Mouse (Mus musculus) neural tube, embryonic 13.5 days (tissue): ENCODE results near the gene Gpatch3. TPM values are rescaled to one million over a fixed set of nuclear protein-coding genes. Genes with fewer than 3 reads are reported as not detected.
A peak's percentile ranks its signal among the peaks of the same experiment; 100 is the strongest.

Source experiments
- ATAC-seq: fragments of 200-750 bp; cut with Nextera tagmentation; 2 replicates; pipeline ENCODE4 v1.8.0; 2017; ENCODE audit warnings: low read depth, mild to moderate bottlenecking, moderate TSS enrichment, moderate library complexity
- H3K27ac ChIP-seq: fragments of 300-500 bp; sonication (generic); replicated peaks from 2 replicates; pipeline ENCODE4 v1.5.1; 2015; ENCODE audit warnings: moderate library complexity, mild to moderate bottlenecking, inconsistent platforms
- H3K27me3 ChIP-seq: fragments of 300-500 bp; sonication (generic); 2 replicates; pipeline ENCODE4 v1.6.1; 2015; ENCODE audit warnings: mild to moderate bottlenecking, inconsistent platforms
- H3K36me3 ChIP-seq: fragments of 300-500 bp; sonication (generic); 2 replicates; pipeline ENCODE4 v1.6.1; 2015; ENCODE audit warnings: mild to moderate bottlenecking, inconsistent platforms
- H3K4me1 ChIP-seq: fragments of 300-500 bp; sonication (generic); replicated peaks from 2 replicates; pipeline ENCODE4 v1.6.1; 2015; ENCODE audit warnings: inconsistent platforms
- H3K4me2 ChIP-seq: fragments of 300-500 bp; sonication (generic); 2 replicates; pipeline ENCODE4 v1.6.1; 2015; ENCODE audit warnings: inconsistent platforms, mild to moderate bottlenecking, moderate library complexity
- H3K4me3 ChIP-seq: fragments of 300-500 bp; sonication (generic); 2 replicates; pipeline ENCODE4 v1.5.1; 2015; ENCODE audit warnings: mild to moderate bottlenecking, inconsistent platforms
- H3K9ac ChIP-seq: fragments of 300-500 bp; sonication (generic); 2 replicates; pipeline ENCODE4 v1.6.1; 2015; ENCODE audit warnings: moderate library complexity, mild to moderate bottlenecking, inconsistent platforms
- H3K9me3 ChIP-seq: fragments of 300-500 bp; sonication (generic); 2 replicates; pipeline ENCODE4 v1.6.1; 2016; ENCODE audit warnings: inconsistent platforms
- WGBS: fragments of 180-500 bp; shearing (Covaris S2); methylation state at CpG from one replicate; pipeline ENCODE4 v1.1.7; 2015; 5-methylcytosine and 5-hydroxymethylcytosine counted together
- polyA plus RNA-seq: library from polyadenylated mRNA; unstranded; fragments of >200 nt; fragmentation: Nextera tagmentation; extraction: Ambion mirVana; gene quantifications from 2 replicates; pipeline ENCODE4 v1.2.1, GENCODE M21; 2015

Gpatch3 gene
- polyA plus RNA-seq, 1 experiment from 2014 or later, result 7.8 TPM

DNA sequence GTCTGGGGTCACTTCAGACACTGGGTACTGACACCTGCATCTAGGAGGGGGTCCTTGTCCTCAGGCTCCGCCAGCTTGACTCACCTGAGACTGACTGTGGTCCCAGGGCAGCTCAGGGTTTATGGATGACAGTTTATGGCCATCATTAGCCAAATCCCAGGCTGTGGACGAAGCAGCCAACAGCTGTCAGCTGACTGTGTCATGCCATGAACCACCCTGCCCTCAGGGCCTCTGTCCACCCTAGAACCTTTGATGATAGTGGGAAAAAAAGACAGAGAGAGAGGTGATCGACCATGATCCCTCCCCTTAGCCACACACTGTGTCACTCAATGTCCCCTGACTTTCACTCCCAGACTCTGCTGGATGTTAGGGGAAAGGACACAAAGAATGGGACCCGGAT is 12.9 kb upstream of the Gpatch3 start:
- Histone ChIP-seq H3K4me2 (no peak overlapping the region), H3K4me3 (no peak overlapping the region), H3K27ac (no peak overlapping the region), H3K36me3 (no peaks in the 10 kb centered on the region), H3K4me1 (no peaks in the 10 kb centered on the region), H3K9ac (no peak overlapping the region), H3K9me3 (no peaks in the 10 kb centered on the region), H3K27me3 (no peaks in the 10 kb centered on the region)
- WGBS, result 54% methylated on average over 4 of the region's 4 CpGs
- no peak for ATAC-seq

DNA sequence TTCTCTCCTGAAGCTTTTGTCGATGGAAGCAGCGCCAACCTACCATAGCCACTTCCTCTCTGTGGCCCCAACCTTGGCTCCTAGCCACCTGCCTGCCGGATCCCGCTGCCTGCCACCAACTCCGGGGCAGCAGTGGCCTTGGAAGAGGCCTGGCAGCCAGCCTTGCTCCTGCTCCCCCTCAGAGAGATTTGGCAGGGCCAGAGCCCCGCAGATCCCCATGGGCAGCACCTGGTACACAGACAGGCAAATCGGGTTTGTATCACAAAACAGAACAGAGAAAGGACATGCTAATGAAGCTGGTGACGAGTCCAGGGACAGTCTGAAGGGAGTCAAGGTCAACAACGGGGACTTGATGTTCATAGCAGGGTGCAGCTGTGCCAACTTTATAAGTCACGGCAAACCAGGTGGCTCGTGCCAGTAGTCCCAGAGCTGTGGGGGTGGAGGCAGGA is 11.4 kb upstream of the Gpatch3 start:
- no peak for ATAC-seq
- no peak overlapping the region for H3K27ac ChIP-seq
- no peaks in the 10 kb centered on the region for H3K4me1 ChIP-seq
- H3K4me3 ChIP-seq, result no peak overlapping the region
- H3K27me3 ChIP-seq, result no peaks in the 10 kb centered on the region
- no peak overlapping the region for H3K9ac ChIP-seq
- 76% methylated on average over 11 of the region's 11 CpGs for WGBS
- H3K9me3 ChIP-seq, result no peaks in the 10 kb centered on the region
- H3K36me3 ChIP-seq, result no peaks in the 10 kb centered on the region
- no peak overlapping the region for H3K4me2 ChIP-seq

DNA sequence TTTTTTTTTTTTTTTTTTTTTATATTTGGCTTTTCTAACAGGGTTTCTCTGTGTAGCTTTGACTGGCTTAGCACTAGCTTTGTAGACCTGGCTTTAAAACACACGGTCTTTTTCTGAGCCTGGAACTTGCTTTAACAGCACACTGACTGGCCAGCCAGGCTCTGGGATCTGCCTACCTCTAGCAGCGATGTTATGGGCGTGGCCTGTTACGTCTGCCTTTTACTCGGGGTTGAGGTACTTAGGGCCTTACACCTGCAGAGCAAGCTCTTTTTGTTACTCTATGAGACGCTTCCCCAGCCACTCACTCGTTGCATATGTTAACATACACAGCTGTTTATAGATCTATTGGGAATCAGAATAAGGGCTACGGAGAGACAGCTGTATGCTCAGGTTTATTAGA is 7.3 kb upstream of the Gpatch3 start:
- Histone ChIP-seq H3K27ac (no peak overlapping the region), H3K4me3 (no peak overlapping the region), H3K36me3 (no peaks in the 10 kb centered on the region), H3K9me3 (no peaks in the 10 kb centered on the region), H3K9ac (no peak overlapping the region), H3K4me2 (no peak overlapping the region), H3K4me1 (no peaks in the 10 kb centered on the region), H3K27me3 (no peaks in the 10 kb centered on the region)
- 27% methylated on average over 8 of the region's 8 CpGs for WGBS
- no peak for ATAC-seq

DNA sequence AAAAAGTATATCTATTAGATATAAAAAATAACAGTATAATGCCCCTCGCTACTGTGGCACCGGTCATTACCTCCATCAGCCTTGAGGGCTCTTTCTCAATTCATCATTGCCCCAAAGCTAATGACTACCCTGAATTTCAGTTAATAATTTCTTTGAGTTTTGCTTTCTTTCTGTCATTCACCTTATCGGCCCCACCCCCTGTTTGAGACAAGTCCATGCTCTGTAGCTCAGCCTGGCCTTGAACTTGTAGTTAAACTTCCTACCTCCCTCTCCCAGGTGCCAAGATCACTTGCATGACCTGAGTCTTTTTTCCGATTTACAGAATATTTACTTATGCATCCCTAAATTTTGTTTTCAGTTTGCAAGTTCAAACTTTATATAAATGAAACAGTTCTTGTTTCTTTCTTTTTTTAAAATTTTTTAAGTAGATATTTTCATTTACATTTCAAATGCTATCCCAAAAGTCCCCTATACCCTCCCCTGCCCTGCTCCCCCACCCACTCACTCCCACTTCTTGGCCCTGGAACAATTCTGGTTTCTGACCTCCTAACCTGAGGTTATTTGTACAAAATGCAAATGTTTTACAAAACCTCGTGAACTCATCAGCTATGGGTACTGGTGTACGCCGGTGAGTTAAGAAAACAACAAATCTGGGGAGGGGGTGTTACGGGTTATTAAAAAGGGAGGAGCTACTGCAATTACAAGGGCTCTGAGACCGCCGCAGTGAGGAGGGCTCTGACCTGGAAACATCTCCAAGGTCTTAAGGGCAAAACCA is 5.1 kb upstream of the Gpatch3 start:
- no peak overlapping the region for H3K4me2 ChIP-seq
- H3K36me3 ChIP-seq, result no peaks in the 10 kb centered on the region
- no peak for ATAC-seq
- WGBS, result 76% methylated on average over 10 of the region's 10 CpGs
- no peak overlapping the region for H3K27ac ChIP-seq
- H3K4me1 ChIP-seq, result no peaks in the 10 kb centered on the region
- no peaks in the 10 kb centered on the region for H3K27me3 ChIP-seq
- H3K4me3 ChIP-seq, result no peak overlapping the region
- no peak overlapping the region for H3K9ac ChIP-seq
- H3K9me3 ChIP-seq, result no peaks in the 10 kb centered on the region

DNA sequence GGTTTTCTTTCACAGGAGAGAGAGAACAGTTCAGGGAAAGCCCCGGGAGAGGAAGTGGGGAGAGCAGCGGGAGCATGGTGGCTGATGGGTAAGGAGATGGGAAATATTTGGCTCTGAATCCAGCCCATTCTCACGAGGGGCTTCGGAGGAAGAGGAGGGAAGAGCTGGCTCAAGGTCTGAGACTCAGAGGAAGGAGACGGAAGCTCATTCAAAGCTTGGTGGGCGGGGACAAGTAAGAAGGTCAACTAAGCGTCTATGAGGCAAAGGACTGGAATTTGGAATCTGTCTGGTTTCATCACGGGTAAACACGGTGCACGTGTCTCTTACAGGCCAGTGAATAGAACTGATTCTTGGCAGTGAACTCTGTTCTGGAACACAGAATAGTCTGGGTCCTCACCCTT is 4.5 kb upstream of the Gpatch3 start:
- peaks cover 3% of the 10 kb centered on the region for H3K4me1 ChIP-seq
- H3K36me3 ChIP-seq, result no peaks in the 10 kb centered on the region
- no peak overlapping the region for H3K4me3 ChIP-seq
- H3K4me2 ChIP-seq, result no peak overlapping the region
- no peak overlapping the region for H3K9ac ChIP-seq
- H3K27me3 ChIP-seq, result no peaks in the 10 kb centered on the region
- no peak overlapping the region for H3K27ac ChIP-seq
- H3K9me3 ChIP-seq, result no peaks in the 10 kb centered on the region
- no peak for ATAC-seq
- WGBS, result 59% methylated on average over 10 of the region's 10 CpGs

DNA sequence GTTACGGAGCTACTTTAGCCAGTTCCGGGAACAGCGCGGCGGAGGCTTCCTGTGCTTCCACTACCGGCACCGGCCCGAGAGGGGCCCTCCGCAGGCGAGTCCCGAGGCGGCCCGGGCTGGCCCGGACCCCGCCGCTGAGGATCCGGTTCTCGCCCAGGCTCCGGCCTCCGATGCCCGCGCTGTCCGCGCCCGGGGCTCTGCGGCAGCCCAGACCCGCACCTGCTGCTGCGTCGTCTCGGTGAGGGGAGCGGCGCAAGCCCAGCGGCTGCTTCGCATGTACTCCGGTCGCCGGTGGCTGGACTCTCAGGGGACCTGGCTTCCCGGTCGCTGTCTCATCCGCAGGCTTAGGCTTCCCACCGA is 278 bp downstream of the Gpatch3 start:
- Histone ChIP-seq H3K27ac (peak overlapping the region; percentile 85), H3K4me3 (peak overlapping the region; percentile 96), H3K9me3 (no peaks in the 10 kb centered on the region), H3K4me1 (peaks cover 12% of the 10 kb centered on the region), H3K27me3 (no peaks in the 10 kb centered on the region), H3K36me3 (peaks cover 22% of the 10 kb centered on the region), H3K9ac (peak overlapping the region; percentile 92), H3K4me2 (peak overlapping the region; percentile 89)
- WGBS, result under 1% methylated on average over 41 of the region's 41 CpGs
- ATAC-seq, result peak; percentile 71

DNA sequence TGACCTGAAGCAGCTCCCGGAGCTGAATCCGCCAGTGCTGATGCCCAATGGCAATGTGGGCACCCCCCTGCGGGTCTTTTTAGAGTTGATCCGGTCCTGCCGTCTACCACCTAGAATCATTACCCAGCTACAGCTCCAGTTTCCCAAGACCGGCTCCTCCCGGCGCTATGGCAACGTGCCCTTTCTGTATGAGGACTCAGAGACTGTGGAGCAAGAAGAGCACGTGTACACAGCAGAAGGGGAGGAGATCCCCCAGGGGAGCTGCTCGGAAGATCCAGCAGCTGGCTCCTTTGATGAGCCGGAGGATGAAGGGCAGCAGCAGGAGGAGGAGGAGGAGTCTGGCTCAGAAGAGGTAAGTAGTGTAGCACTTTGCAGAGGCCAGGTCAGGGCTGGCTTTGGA is 3.4 kb downstream of the Gpatch3 start:
- Histone ChIP-seq H3K4me2 (no peak overlapping the region), H3K4me1 (peaks cover 12% of the 10 kb centered on the region), H3K27me3 (no peaks in the 10 kb centered on the region), H3K27ac (no peak overlapping the region), H3K9ac (no peak overlapping the region), H3K36me3 (peaks cover 51% of the 10 kb centered on the region), H3K4me3 (no peak overlapping the region), H3K9me3 (no peaks in the 10 kb centered on the region)
- 66% methylated on average over 12 of the region's 12 CpGs for WGBS
- no peak for ATAC-seq

DNA sequence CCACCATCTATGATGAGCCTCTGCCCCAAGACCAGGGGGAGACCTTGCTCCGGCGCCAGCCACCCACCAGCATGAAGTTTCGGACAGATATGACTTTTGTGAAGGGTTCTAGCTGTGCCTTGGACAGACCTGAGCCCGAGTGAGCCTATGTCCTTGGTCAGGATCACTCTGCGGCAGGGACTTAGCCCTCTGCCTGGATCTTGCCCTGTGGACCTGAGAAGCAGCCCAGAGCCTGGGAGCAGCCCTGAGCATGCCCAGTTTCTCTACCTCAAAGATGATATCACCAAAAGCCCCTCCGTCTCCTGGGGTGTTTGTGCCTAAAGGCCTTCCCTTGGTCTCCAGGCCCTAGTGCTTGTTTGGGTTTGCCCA is 9.1 kb downstream of the Gpatch3 start:
- peak; percentile 21; the same call in 1 of the 2 replicates for ATAC-seq
- Histone ChIP-seq H3K27me3 (no peaks in the 10 kb centered on the region), H3K4me2 (peak overlapping the region; percentile 100), H3K9ac (peak overlapping the region; percentile 93), H3K36me3 (peaks cover 71% of the 10 kb centered on the region), H3K4me1 (peaks cover 18% of the 10 kb centered on the region), H3K9me3 (no peaks in the 10 kb centered on the region), H3K4me3 (peak overlapping the region; percentile 95), H3K27ac (peak overlapping the region; percentile 86)
- WGBS, result 60% methylated on average over 6 of the region's 6 CpGs

DNA sequence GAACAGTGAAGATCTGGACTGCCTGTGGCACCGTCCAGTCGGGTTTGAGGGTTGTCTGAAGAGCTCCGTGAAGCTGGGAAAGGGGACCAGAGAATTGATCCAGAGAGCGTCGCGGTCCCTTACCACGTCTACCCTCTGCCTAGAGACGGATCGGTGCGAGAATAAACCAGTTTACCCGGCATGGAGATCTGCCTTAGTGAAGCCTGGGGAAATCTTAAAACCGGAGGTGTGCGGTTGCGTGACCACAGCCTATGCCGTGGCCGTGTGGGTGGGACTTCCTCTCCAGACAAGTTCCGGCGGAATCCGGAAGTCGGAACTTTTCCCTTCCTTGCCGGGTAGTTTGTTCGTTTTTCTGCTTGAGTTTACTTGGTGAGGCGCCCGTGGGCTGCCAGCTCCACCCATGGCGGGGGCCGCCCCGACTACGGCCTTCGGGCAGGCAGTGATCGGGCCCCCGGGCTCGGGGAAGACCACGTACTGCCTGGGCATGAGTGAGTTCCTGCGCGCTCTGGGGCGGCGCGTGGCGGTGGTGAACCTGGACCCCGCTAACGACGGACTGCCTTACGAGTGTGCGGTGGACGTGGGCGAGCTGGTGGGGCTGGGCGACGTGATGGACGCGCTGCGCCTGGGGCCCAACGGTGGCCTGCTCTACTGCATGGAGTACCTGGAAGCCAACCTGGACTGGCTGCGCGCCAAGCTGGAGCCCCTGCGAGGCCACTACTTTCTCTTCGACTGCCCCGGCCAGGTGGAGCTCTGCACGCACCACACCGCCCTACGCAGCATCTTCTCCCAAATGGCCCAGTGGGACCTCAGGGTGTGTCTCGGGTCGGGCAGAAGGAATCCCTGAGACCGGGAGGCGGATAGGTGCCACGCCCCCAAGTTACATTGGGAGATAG is 9.8 kb downstream of the Gpatch3 start, which contains the start of gene Gpn2:
TSS of gene Gpn2 (plus strand) at position 304 of the 893 bp plus-strand sequence.
- Histone ChIP-seq H3K4me2 (peak within 1 kb of the TSS; percentile 100), H3K4me3 (peak within 1 kb of the TSS; percentile 95), H3K27me3 (no peaks in the 10 kb centered on the region), H3K27ac (peak within 1 kb of the TSS; percentile 86), H3K9ac (peak within 1 kb of the TSS; percentile 93), H3K36me3 (peaks cover 71% of the 10 kb centered on the region), H3K4me1 (peaks cover 18% of the 10 kb centered on the region), H3K9me3 (no peaks in the 10 kb centered on the region)
- peak; percentile 88 for ATAC-seq
- WGBS, result 1% methylated on average over 65 of the region's 65 CpGs

DNA sequence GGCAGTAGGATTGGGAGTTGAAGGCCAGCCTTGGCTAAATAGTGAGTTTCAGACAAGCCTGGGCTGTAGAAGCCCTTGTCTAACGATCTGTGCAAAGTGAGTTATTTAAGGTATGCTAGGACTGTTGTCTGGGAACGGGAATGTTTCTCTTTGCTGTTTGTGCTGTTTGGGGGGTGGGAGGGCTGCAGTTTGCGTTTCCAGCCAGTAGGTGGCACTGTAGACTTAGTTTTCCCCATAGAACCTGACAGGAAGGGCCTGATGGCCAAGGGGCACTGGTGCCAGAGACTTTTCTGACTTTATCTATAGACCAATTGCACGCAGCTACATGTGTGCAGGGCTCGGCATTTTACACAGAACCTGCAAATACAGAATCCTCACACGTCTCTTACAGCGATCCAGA is 18.0 kb downstream of the Gpatch3 start:
- H3K9me3 ChIP-seq, result no peaks in the 10 kb centered on the region
- no peak overlapping the region for H3K9ac ChIP-seq
- H3K27me3 ChIP-seq, result peaks cover 6% of the 10 kb centered on the region; the same call in 1 of the 2 replicates
- WGBS, result 33% methylated on average over 7 of the region's 7 CpGs
- no peaks in the 10 kb centered on the region for H3K4me1 ChIP-seq
- H3K4me2 ChIP-seq, result no peak overlapping the region
- ATAC-seq, result peak; percentile 53; the same call in 1 of the 2 replicates
- H3K27ac ChIP-seq, result no peak overlapping the region
- peaks cover 46% of the 10 kb centered on the region for H3K36me3 ChIP-seq
- no peak overlapping the region for H3K4me3 ChIP-seq

DNA sequence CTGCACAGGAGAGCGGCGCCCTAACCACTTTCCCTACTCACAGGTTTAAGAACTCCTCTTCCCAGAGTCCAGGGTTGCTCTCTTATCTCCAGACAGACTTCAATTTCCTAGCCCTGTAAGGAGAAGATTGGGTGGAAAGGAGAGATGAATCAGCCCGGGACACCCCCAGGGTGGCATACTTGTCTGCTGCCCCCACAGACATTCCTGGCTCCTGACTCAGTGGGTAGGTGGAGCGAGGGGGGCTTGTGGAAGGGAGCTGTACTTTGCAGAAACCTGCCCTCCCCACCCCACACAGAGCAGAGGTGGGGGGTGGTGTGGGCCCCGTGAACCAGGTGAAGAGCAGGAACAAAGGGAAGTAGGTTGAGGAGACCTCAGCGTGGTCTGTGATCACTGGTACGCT is 21.0 kb downstream of the Gpatch3 start:
- no peak overlapping the region for H3K4me3 ChIP-seq
- H3K27ac ChIP-seq, result no peak overlapping the region
- H3K27me3 ChIP-seq, result peaks cover 35% of the 10 kb centered on the region
- H3K36me3 ChIP-seq, result peaks cover 16% of the 10 kb centered on the region
- H3K4me2 ChIP-seq, result no peak overlapping the region
- ATAC-seq, result no peak
- H3K9me3 ChIP-seq, result no peaks in the 10 kb centered on the region
- WGBS, result 77% methylated on average over 7 of the region's 7 CpGs
- H3K9ac ChIP-seq, result no peak overlapping the region
- peaks cover 13% of the 10 kb centered on the region for H3K4me1 ChIP-seq

DNA sequence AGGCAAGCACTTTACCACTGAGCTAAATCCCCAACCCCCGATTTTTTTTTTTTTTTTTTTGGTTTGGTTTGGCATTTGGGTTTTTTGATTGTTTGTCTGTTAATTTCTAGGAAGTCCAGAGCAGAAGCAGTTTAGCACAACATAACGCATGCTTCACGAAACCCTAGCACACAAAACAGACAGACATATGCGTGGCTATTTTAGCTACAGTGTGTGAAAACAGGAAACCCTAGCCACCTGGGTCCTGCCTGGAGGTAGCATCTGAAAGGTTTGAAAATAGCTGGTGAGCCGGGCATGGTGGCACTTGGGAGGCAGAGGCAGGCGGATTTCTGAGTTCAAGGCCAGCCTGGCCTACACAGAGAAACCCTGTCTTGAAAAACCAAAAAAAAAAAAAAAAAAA is 21.5 kb downstream of the Gpatch3 start:
- Histone ChIP-seq H3K27me3 (peaks cover 40% of the 10 kb centered on the region), H3K9ac (no peak overlapping the region), H3K9me3 (no peaks in the 10 kb centered on the region), H3K4me2 (no peak overlapping the region), H3K4me3 (no peak overlapping the region), H3K4me1 (peaks cover 13% of the 10 kb centered on the region), H3K27ac (no peak overlapping the region), H3K36me3 (peaks cover 11% of the 10 kb centered on the region)
- WGBS, result 86% methylated on average over 6 of the region's 6 CpGs
- ATAC-seq, result no peak
